Mouse (Mus musculus): ENCODE measurements at regions not wholly inside any gene's neighbourhood (a gene's known extent, or its start where the extent isn't known, plus 50 kb on each side); places are given as distances from the start of the nearest gene placed in this dataset.
A peak's percentile ranks its signal among the peaks of the same experiment; 100 is the strongest.

GRCm38 (mm10) chr8:103214606-103215005 is 429.2 kb upstream of the Cdh11 start:
- no peak overlapping the region for H3K27ac ChIP-seq
- H3K4me2 ChIP-seq (ENCODE audit: low read depth, low read length), result no peak overlapping the region
- no peaks in the 10 kb centered on the region for H3K36me3 ChIP-seq (ENCODE audit: insufficient read depth, low read length)
- no peaks in the 10 kb centered on the region for H3K4me1 ChIP-seq (ENCODE audit: insufficient read depth, low read length)
- ATAC-seq (no peak), DNase-seq (ENCODE audit: low spot score) (no peak)
- H3K9ac ChIP-seq (replicated peaks; ENCODE audit: low read length), result no peak overlapping the region
- TF ChIP-seq CTCF (IDR thresholded peaks at IDR 0.05; ENCODE audit: low read depth), result no peak
- no peak overlapping the region for H3K4me3 ChIP-seq (ENCODE audit: low read length)
- H3K27me3 ChIP-seq (ENCODE audit: insufficient read depth, low read length), result no peaks in the 10 kb centered on the region
- no peaks in the 10 kb centered on the region for H3K9me3 ChIP-seq (ENCODE audit: low read length)
- 66% methylated on average over 2 of the region's 2 CpGs for WGBS

- 71% methylated on average over 9 of the region's 9 CpGs for WGBS
- DNase-seq (ENCODE audit: low spot score) (peak; percentile 14), ATAC-seq (no peak)
- H3K9me3 ChIP-seq (ENCODE audit: low read length), result no peaks in the 10 kb centered on the region
- H3K9ac ChIP-seq (replicated peaks; ENCODE audit: low read length), result no peak overlapping the region
- no peak for TF ChIP-seq CTCF (IDR thresholded peaks at IDR 0.05; ENCODE audit: low read depth)
- no peaks in the 10 kb centered on the region for H3K27me3 ChIP-seq (ENCODE audit: insufficient read depth, low read length)
- no peak overlapping the region for H3K4me3 ChIP-seq (ENCODE audit: low read length)
- no peak overlapping the region for H3K27ac ChIP-seq
- H3K36me3 ChIP-seq (ENCODE audit: insufficient read depth, low read length), result no peaks in the 10 kb centered on the region
- no peaks in the 10 kb centered on the region for H3K4me1 ChIP-seq (ENCODE audit: insufficient read depth, low read length)
- H3K4me2 ChIP-seq (ENCODE audit: low read depth, low read length), result no peak overlapping the region
Measured at GRCm38 (mm10) chr8:103230741-103231475, 445.5 kb upstream of the Cdh11 start.

- H3K27ac ChIP-seq, result no peak overlapping the region
- H3K4me2 ChIP-seq (ENCODE audit: low read depth, low read length), result no peak overlapping the region
- DNase-seq (ENCODE audit: low spot score), result peak; percentile 1
- H3K9ac ChIP-seq (replicated peaks; ENCODE audit: low read length), result no peak overlapping the region
- ATAC-seq, result no peak
- no peaks in the 10 kb centered on the region for H3K27me3 ChIP-seq (ENCODE audit: insufficient read depth, low read length)
- no peaks in the 10 kb centered on the region for H3K36me3 ChIP-seq (ENCODE audit: insufficient read depth, low read length)
- no peak for TF ChIP-seq CTCF (IDR thresholded peaks at IDR 0.05; ENCODE audit: low read depth)
- WGBS, result 61% methylated on average over 2 of the region's 2 CpGs
- H3K4me3 ChIP-seq (ENCODE audit: low read length), result no peak overlapping the region
- no peaks in the 10 kb centered on the region for H3K4me1 ChIP-seq (ENCODE audit: insufficient read depth, low read length)
- H3K9me3 ChIP-seq (ENCODE audit: low read length), result no peaks in the 10 kb centered on the region
Measured at GRCm38 (mm10) chr8:103234374-103234773, 448.9 kb upstream of the Cdh11 start.

DNA sequence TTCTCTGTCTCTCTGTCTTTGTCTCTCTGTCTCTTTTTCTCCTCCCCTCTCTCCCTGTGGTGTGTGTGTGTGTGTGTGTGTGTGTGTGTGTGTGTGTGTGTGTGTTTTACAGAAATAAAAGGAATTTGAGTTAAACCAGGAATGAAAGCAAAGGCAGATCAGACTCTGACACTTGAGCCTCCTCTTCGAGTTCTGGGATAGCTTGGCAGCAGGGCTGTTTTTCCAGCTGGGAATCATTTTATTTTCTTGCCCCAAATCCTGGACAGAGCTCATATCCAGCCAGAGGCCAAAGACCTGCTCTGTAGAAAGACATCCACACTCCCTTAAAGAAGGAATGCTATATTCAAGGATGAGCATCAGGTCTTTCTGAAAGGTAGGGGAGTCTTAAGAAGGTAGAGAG is 450.2 kb upstream of the Cdh11 start:
- Histone ChIP-seq H3K27ac (no peak overlapping the region), H3K4me2 (ENCODE audit: low read depth, low read length) (no peak overlapping the region), H3K4me3 (ENCODE audit: low read length) (no peak overlapping the region), H3K4me1 (ENCODE audit: insufficient read depth, low read length) (no peaks in the 10 kb centered on the region), H3K27me3 (ENCODE audit: insufficient read depth, low read length) (no peaks in the 10 kb centered on the region), H3K36me3 (ENCODE audit: insufficient read depth, low read length) (no peaks in the 10 kb centered on the region), H3K9ac (replicated peaks; ENCODE audit: low read length) (no peak overlapping the region), H3K9me3 (ENCODE audit: low read length) (no peaks in the 10 kb centered on the region)
- TF ChIP-seq CTCF (IDR thresholded peaks at IDR 0.05; ENCODE audit: low read depth), result no peak
- ATAC-seq, result no peak
- WGBS, result 41% methylated on average over 1 of the region's 1 CpGs
- peak; percentile 5 for DNase-seq (ENCODE audit: low spot score)

GRCm38 (mm10) chr8:103238456-103238970 is 453.1 kb upstream of the Cdh11 start:
- no peak overlapping the region for H3K4me2 ChIP-seq (ENCODE audit: low read depth, low read length)
- TF ChIP-seq CTCF (IDR thresholded peaks at IDR 0.05; ENCODE audit: low read depth), result no peak
- ATAC-seq, result no peak

GRCm38 (mm10) chr8:103244169-103244568 is 458.7 kb upstream of the Cdh11 start:
- no peak overlapping the region for H3K4me3 ChIP-seq (ENCODE audit: low read length)
- no peaks in the 10 kb centered on the region for H3K4me1 ChIP-seq (ENCODE audit: insufficient read depth, low read length)
- no peak overlapping the region for H3K9ac ChIP-seq (replicated peaks; ENCODE audit: low read length)
- H3K27me3 ChIP-seq (ENCODE audit: insufficient read depth, low read length), result no peaks in the 10 kb centered on the region
- H3K9me3 ChIP-seq (ENCODE audit: low read length), result no peaks in the 10 kb centered on the region
- ATAC-seq (no peak), DNase-seq (ENCODE audit: low spot score) (peak; percentile 8)
- no peaks in the 10 kb centered on the region for H3K36me3 ChIP-seq (ENCODE audit: insufficient read depth, low read length)
- no peak overlapping the region for H3K27ac ChIP-seq
- WGBS, result 67% methylated on average over 2 of the region's 2 CpGs
- no peak overlapping the region for H3K4me2 ChIP-seq (ENCODE audit: low read depth, low read length)
- TF ChIP-seq CTCF (IDR thresholded peaks at IDR 0.05; ENCODE audit: low read depth), result no peak

More at GRCm38 (mm10) chr8:103238456-103238970, 453.1 kb upstream of the Cdh11 start:
- H3K36me3 ChIP-seq (ENCODE audit: insufficient read depth, low read length), result no peaks in the 10 kb centered on the region
- DNase-seq (ENCODE audit: low spot score), result no peak
- no peaks in the 10 kb centered on the region for H3K9me3 ChIP-seq (ENCODE audit: low read length)
- H3K9ac ChIP-seq (replicated peaks; ENCODE audit: low read length), result no peak overlapping the region
- H3K27me3 ChIP-seq (ENCODE audit: insufficient read depth, low read length), result no peaks in the 10 kb centered on the region
- H3K27ac ChIP-seq, result no peak overlapping the region
- no peaks in the 10 kb centered on the region for H3K4me1 ChIP-seq (ENCODE audit: insufficient read depth, low read length)
- no peak overlapping the region for H3K4me3 ChIP-seq (ENCODE audit: low read length)

GRCm38 (mm10) chr8:103244658-103245057 is 459.2 kb upstream of the Cdh11 start:
- Histone ChIP-seq H3K9ac (replicated peaks; ENCODE audit: low read length) (no peak overlapping the region), H3K4me2 (ENCODE audit: low read depth, low read length) (no peak overlapping the region), H3K36me3 (ENCODE audit: insufficient read depth, low read length) (no peaks in the 10 kb centered on the region), H3K4me1 (ENCODE audit: insufficient read depth, low read length) (no peaks in the 10 kb centered on the region), H3K9me3 (ENCODE audit: low read length) (no peaks in the 10 kb centered on the region), H3K27me3 (ENCODE audit: insufficient read depth, low read length) (no peaks in the 10 kb centered on the region), H3K27ac (no peak overlapping the region), H3K4me3 (ENCODE audit: low read length) (no peak overlapping the region)
- WGBS, result 89% methylated on average over 6 of the region's 6 CpGs
- TF ChIP-seq CTCF (IDR thresholded peaks at IDR 0.05; ENCODE audit: low read depth), result no peak
- DNase-seq (ENCODE audit: low spot score) (no peak), ATAC-seq (no peak)

All from hindbrain, postnatal 0 days (tissue).